In the genomic region with DNA sequence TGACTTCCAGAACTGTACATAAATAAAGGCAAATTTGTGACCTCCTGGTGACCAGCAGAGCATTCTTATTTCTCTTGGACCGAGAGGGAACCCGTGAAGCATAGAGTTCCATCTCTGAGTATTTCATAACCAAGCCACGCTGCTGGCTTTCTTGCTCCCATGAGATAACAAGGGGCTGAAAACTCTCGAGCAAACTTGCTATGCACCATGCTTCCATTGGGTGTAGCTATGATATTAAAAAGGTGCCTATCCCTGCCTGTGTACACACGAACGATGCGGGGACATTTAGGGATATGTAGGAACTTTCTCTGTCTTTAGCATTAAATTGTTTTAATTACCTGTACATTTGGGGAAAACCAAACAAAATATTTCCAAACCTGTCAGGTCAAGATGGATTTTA, we compare ENCODE assay signal across 12 mouse cellular contexts.
DNase-seq lines count a peak whose midpoint lies in the region; ATAC-seq lines count a peak whose summit lies in the region.
"Had no signal": no experiment of that assay in that cellular context is flagged by ENCODE, and none has a peak within 500 bp of the region (broad histone marks: within the 10 kb centered on the region; RNA-seq: fewer than 3 reads in every experiment).

No protein-coding gene starts in this region.

- no peak overlapping the region for H3K4me2 ChIP-seq in heart, embryonic 11.5 days
- H3K4me2 ChIP-seq: limb, embryonic 13.5 days had no signal

- peak; percentile 96 for DNase-seq in heart, adult 11 months
- peak; percentile 26 to 38 for DNase-seq in left cerebral cortex, postnatal 14 days (ENCODE audit: low spot score in 2 of 2)
- no peak for DNase-seq in left cerebral cortex, postnatal 36 days (ENCODE audit: low spot score in 2 of 2)
- DNase-seq in brain, adult 2 months (ENCODE audit: low read depth, low spot score): peak; percentile 56
- peak; percentile 60 to 65 for DNase-seq in heart, adult 9 months (ENCODE audit: low spot score in 2 of 2)
- DNase-seq in ovary, postnatal 36 days (ENCODE audit: low spot score): no peak
- DNase-seq: gastrocnemius, postnatal 25 days; layer of hippocampus, adult 9-11 months; lung, postnatal 10 days had no signal

- no peaks in the 10 kb centered on the region for H3K27me3 ChIP-seq in heart, embryonic 11.5 days (ENCODE audit: control insufficient read depth, insufficient read depth, low read length)
- H3K27me3 ChIP-seq: limb, embryonic 13.5 days had no signal

- ATAC-seq in heart, embryonic 11.5 days (replicated peaks; ENCODE audit: insufficient number of reproducible peaks, low FRiP score, low TSS enrichment): no peak
- ATAC-seq: hindbrain, embryonic 16.5 days had no signal

- peaks cover 9% of the 10 kb centered on the region for H3K4me1 ChIP-seq in heart, embryonic 11.5 days (ENCODE audit: control insufficient read depth, insufficient read depth, low read length)

- no peak overlapping the region for H3K4me3 ChIP-seq in heart, embryonic 11.5 days (ENCODE audit: low read depth, low read length)
- H3K4me3 ChIP-seq: limb, embryonic 13.5 days had no signal

- no peak overlapping the region for H3K27ac ChIP-seq in heart, embryonic 11.5 days (ENCODE audit: low read depth, low read length)
- H3K27ac ChIP-seq: limb, embryonic 13.5 days had no signal

- 66% methylated on average over 7 of the region's 7 CpGs for WGBS in heart, embryonic 11.5 days (ENCODE audit: insufficient replicate concordance)

- no peaks in the 10 kb centered on the region for H3K9me3 ChIP-seq in heart, embryonic 11.5 days (replicated peaks; ENCODE audit: control insufficient read depth, low read length)
- H3K9me3 ChIP-seq: limb, embryonic 13.5 days had no signal

- H3K36me3 ChIP-seq in heart, embryonic 11.5 days (ENCODE audit: control insufficient read depth, insufficient read depth, low read length): no peaks in the 10 kb centered on the region

- H3K9ac ChIP-seq in heart, embryonic 11.5 days (ENCODE audit: low read depth, low read length): no peak overlapping the region
- H3K9ac ChIP-seq: limb, embryonic 13.5 days had no signal

- intact Hi-C loops in left cerebral cortex, postnatal 14 days (cut with DNase I): no loop called here
- intact Hi-C loops in left cerebral cortex, postnatal 36 days (cut with DNase I): no loop called here

Comparison
In these comparisons a context has a peak if more than half of its experiments do, and no peak if none do; other contexts are left out.
1. DNase-seq: peak in heart, adult 11 months (single experiment), left cerebral cortex, postnatal 14 days (2 of 2), brain, adult 2 months (single experiment) and heart, adult 9 months (2 of 2); none in left cerebral cortex, postnatal 36 days (0 of 2) and ovary, postnatal 36 days (single experiment).